Mouse (Mus musculus) erythroid progenitor cell, adult 5-6 weeks (primary cell): ENCODE data around the gene Gm7945. TPM values are rescaled to one million over a fixed set of nuclear protein-coding genes. Genes with fewer than 3 reads are reported as not detected.
"Not testable (repeated sequence)": the region's sequence is repeated elsewhere in the genome, so short reads cannot be mapped to it uniquely, and the experiment has no call there.

Experiments
- ATAC-seq: replicated peaks from 2 replicates; pipeline ENCODE4 v1.8.0; 2016; ENCODE audit warnings: moderate number of reproducible peaks, mild to moderate bottlenecking, moderate TSS enrichment, inconsistent platforms; ENCODE audit not compliant: poor library complexity, low FRiP score, severe bottlenecking
- total RNA-seq, 2 experiments: library from RNA; stranded (forward) in 1 of 2; stranded (reverse) in 1 of 2; fragments of 150-400 nt in 1 of 2; fragments of 186-747, 209-891 nt in 1 of 2; gene quantifications; 2 replicates each; pipeline versions ENCODE4 v1.2.3 to v1.2.4; 2015 to 2017; ENCODE audit warnings: low replicate concordance in 2 of 2

The Gm7945 gene
- total RNA-seq (2015; ENCODE audit: low replicate concordance): not detected in 2 replicates
- total RNA-seq (2017; ENCODE audit: low replicate concordance): not detected in 2 replicates

DNA sequence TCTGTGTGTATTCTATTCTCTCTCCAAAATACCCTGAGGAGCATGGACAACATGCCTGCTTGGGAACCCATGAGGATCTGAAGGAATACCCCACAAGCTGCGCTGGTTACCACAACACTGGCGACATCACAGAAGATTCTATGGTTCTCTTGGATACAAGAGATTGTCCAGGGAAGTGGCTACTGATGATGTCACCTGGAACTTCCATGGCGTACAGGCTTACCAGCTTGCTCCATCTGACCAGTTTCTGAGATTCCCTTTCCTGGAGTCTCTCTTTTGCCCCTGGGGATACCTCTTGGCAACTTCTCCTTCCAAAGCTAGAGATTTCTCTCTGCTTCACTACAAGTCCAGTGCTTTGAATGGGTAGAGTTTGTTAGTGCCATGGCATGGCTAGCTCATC, at the start of gene Gm7945:
Gm7945 (minus strand) TSS at position 101 of the 400 bp plus-strand sequence.
- not testable (repeated sequence) for ATAC-seq

DNA sequence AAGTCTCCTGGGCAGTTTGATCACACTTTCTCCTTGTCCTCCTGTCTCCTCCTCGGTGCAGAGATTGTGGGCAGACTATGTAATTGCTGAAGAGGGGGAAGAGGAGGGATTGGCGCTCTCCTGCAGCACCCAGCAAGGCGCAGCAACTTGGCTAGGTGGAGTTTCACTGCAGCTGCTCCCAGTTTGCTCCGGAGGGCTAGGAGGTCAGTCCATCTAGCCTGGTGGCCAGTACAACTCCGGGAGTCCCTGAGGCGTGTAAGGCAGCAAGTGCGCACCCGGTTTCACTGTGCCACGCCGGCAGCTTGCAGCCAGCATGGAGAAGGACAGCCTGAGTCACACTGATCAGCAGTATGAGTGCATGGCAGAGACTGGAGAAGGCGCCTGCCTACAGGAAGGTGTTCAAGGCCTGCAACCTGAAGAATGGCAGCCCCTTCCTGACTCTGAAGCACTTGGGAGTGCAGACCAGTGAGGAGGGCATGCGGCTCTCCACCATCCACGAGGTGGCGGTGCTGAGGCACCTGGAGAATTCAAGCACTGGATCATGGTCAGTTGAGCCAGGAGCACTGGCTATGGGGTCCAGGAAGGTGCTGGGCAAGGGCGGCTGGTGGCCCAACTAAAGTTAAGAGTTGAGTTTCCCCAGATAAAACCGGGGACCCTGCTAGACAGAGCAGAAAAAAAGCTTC, 39.4 kb upstream of the Gm7945 start:
- ATAC-seq: not testable (repeated sequence)

DNA sequence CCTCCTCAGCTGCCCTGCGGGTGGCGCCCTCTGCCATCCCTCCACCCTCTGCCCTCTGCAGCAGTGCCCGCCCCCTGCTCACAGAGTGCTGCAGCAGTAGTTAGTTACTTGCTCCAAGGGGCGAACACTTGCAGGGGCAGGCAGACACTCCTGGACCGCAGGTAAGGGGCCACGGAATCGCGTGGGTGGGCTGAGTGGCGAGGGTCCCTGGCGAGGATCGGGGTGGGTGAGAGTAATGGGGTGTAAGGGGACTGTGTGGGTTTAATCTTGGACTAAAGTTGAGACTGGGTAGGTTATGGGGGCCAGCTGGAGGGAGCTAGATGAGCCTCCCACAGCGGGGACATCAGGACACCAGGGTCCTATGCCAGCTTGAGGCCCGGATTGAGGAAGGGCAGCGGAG, 38.5 kb upstream of the Gm7945 start:
- not testable (repeated sequence) for ATAC-seq

DNA sequence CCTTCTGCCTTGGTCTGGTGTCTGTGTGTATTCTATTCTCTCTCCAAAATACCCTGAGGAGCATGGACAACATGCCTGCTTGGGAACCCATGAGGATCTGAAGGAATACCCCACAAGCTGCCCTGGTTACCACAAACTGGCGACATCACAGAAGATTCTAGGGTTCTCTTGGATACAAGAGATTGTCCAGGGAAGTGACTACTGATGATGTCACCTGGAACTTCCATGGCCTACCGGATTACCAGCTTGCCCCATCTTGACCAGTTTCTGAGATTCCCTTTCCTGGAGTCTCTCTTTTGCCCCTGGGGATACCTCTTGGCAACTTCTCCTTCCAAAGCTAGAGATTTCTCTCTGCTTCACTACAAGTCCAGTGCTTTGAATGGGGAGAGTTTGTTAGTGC, 22.0 kb upstream of the Gm7945 start, which contains the start of gene Gm6482:
Gm6482 (minus strand) TSS at position 101 of the 400 bp plus-strand sequence.
- ATAC-seq: not testable (repeated sequence)

DNA sequence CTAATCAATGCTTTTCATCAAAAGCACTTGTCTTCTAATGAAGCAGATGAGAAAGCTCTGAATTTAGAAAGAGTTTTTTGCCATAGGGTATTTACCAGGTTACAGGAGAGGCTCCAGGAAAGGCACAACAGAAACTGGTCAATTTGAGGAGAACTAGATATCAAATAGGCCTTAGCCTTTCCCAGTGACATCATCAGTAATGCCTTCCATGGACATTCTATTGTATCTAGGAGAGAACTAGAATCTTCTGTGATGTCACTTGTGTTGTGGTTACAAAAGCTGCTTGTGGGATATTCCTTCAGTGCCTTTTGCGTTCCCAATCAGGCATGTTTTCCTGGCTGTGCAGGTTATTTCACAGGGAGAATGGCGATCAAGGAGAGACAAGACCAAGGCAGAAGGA, 37.9 kb downstream of the Gm7945 start, which contains the start of gene Gm5798:
Gm5798 (plus strand) TSS at position 301 of the 400 bp plus-strand sequence.
- ATAC-seq: not testable (repeated sequence)

Other genes with a start within 250 kb of the Gm7945 start
- not detected in 2 replicates for gene Mbl1, start 234.9 kb downstream of the Gm7945 start, total RNA-seq (2015; ENCODE audit: low replicate concordance)
- not detected in 2 replicates for gene Mbl1, start 234.9 kb downstream of the Gm7945 start, total RNA-seq (2017; ENCODE audit: low replicate concordance)
- gene Sftpd, start 201.2 kb downstream of the Gm7945 start, total RNA-seq (2015; ENCODE audit: low replicate concordance): not detected in 2 replicates
- gene Sftpd, start 201.2 kb downstream of the Gm7945 start, total RNA-seq (2017; ENCODE audit: low replicate concordance): not detected in 2 replicates
- gene Gm2832, start 107.6 kb downstream of the Gm7945 start, total RNA-seq (2015; ENCODE audit: low replicate concordance): not detected in 2 replicates
- gene Gm2832, start 107.6 kb downstream of the Gm7945 start, total RNA-seq (2017; ENCODE audit: low replicate concordance): not detected in 2 replicates
- not detected in 2 replicates for gene Gm5798, start 37.8 kb downstream of the Gm7945 start, total RNA-seq (2015; ENCODE audit: low replicate concordance)
- gene Gm5798, start 37.8 kb downstream of the Gm7945 start, total RNA-seq (2017; ENCODE audit: low replicate concordance): not detected in 2 replicates
- gene Gm6482, start 21.9 kb upstream of the Gm7945 start, total RNA-seq (2015; ENCODE audit: low replicate concordance): not detected in 2 replicates
- not detected in 2 replicates for gene Gm6482, start 21.9 kb upstream of the Gm7945 start, total RNA-seq (2017; ENCODE audit: low replicate concordance)
- gene Gm7954, start 67.1 kb upstream of the Gm7945 start, total RNA-seq (2015; ENCODE audit: low replicate concordance): not detected in 2 replicates
- not detected in 2 replicates for gene Gm7954, start 67.1 kb upstream of the Gm7945 start, total RNA-seq (2017; ENCODE audit: low replicate concordance)
- gene Gm3486, start 103.1 kb upstream of the Gm7945 start, total RNA-seq (2015; ENCODE audit: low replicate concordance): not detected in 2 replicates
- not detected in 2 replicates for gene Gm3486, start 103.1 kb upstream of the Gm7945 start, total RNA-seq (2017; ENCODE audit: low replicate concordance)
- not detected in 2 replicates for gene Gm7970, start 169.2 kb upstream of the Gm7945 start, total RNA-seq (2015; ENCODE audit: low replicate concordance)
- not detected in 2 replicates for gene Gm7970, start 169.2 kb upstream of the Gm7945 start, total RNA-seq (2017; ENCODE audit: low replicate concordance)
- gene 1700049E17Rik2, start 186.8 kb upstream of the Gm7945 start, total RNA-seq (2015; ENCODE audit: low replicate concordance): not detected in 2 replicates
- not detected in 2 replicates for gene 1700049E17Rik2, start 186.8 kb upstream of the Gm7945 start, total RNA-seq (2017; ENCODE audit: low replicate concordance)
- not detected in 2 replicates for gene Gm3072, start 238.2 kb upstream of the Gm7945 start, total RNA-seq (2015; ENCODE audit: low replicate concordance)
- gene Gm3072, start 238.2 kb upstream of the Gm7945 start, total RNA-seq (2017; ENCODE audit: low replicate concordance): not detected in 2 replicates